Mouse (Mus musculus) G1E-ER4 (cell line): ENCODE measurements around the gene Shank2. TPM values are rescaled to one million over a fixed set of nuclear protein-coding genes. Genes with fewer than 3 reads are reported as not detected.

Source experiments
- GATA1 ChIP-seq: IDR thresholded peaks from one replicate; pipeline ENCODE4 v1.8.0; 2012; ENCODE audit warnings: low read length, inconsistent platforms
- polyA plus RNA-seq: library from polyadenylated mRNA; stranded (reverse); fragments of >175 nt; gene quantifications from 2 replicates; pipeline ENCODE4 v1.2.3, GENCODE M21; 2012

Shank2 gene
- polyA plus RNA-seq, 1 experiment, result not detected

DNA sequence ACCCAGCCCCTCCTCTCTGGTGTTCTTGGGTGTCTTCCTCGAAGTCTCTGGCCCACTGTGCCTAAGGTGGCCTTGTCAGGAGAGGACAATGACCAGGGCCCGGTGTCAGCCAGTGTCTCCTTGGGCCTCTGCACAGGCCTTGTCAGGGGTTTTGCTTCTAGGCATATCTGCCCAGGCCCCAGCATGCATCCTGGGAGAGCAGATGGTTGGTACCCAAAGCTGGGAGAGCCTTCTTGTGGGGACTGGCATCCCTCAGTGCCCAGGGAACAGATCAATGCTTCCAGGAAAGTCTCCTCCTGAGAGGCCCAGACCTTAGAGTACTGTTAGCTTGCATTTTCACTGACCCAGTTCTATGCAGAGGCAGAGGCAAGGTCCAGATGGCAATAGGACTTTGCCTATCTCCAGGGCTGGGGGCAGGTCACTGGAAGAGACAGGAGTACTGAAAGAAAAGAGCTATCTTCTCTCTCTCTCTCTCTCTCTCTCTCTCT is 327.7 kb downstream of the Shank2 start:
- no peak for TF ChIP-seq GATA1

DNA sequence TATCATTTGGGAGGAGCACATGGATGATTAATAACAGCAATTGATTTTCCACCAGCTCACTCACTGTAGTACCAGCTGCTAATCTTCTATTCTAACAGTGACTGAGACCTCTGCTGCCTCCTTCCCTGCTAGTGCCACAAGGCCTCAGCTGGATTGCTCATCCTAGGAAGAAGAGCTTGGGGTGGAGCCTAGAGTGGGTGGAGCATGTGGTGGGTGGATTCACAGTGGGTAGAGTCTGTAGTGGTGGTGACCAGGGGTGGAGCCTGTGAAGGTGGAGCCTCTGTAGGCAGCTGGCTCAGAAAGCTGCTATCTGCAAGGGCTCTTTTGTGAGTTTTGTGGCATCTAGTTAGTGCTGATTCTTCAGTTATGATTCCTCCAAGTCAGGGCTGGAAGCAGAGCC is 334.9 kb downstream of the Shank2 start:
- no peak for TF ChIP-seq GATA1

DNA sequence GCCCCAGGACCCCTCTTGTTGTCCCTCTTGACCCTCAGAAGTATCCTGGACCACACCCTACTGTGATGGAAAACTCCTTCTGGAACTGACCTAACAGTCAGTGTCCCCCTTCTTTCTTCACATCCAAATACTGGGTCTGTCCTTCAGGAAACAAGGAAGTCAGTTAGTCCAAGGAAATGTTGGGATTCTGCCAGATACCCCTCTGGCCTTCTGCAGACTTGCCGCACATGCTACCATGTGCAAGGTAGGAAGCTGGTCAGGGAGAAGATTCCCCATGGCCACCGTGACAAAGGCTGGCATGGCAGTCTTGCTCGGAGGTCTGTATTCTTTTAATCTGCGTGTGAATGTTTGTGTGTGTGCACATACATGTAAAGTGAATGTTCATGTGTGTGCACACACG is 337.0 kb downstream of the Shank2 start:
- TF ChIP-seq GATA1, result no peak

DNA sequence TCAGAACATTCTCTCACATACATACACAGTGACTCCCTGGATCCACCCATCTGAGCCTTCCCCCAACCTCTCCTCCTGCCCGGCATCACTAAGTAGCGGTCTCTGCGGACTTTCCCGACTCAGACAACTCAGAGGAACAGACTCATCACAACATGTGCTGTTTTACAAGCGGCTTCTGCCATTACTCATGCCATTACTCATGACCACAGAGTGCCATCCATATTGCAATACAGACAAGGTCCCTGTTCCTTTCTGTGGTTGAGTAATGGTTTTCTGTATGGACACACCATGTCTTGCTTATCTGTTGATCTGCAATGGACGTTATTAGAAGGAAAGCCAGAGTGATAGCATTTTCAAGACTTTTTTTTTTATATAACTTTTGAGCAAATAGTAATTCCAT is 338.6 kb downstream of the Shank2 start:
- TF ChIP-seq GATA1, result no peak

DNA sequence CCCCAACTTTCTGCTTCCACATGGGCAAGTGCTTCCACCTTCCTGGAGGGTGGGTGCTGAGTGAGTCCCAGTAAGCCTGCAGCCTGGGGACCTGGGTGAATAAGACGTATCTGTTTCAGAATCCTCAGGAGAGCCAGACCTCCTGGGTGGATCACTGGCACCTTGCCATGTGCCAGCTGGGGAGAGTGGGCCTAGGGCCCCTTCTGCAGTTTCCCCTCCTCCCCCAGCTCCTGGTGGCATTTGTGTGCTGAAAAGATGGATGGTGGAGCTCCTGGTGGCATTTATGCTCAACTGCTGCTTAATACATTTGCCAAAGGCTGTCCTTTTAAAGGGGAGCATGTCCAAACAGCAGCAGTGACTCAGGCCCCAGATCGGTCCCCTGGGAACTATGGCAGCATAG is 364.4 kb downstream of the Shank2 start:
- TF ChIP-seq GATA1, result no peak

DNA sequence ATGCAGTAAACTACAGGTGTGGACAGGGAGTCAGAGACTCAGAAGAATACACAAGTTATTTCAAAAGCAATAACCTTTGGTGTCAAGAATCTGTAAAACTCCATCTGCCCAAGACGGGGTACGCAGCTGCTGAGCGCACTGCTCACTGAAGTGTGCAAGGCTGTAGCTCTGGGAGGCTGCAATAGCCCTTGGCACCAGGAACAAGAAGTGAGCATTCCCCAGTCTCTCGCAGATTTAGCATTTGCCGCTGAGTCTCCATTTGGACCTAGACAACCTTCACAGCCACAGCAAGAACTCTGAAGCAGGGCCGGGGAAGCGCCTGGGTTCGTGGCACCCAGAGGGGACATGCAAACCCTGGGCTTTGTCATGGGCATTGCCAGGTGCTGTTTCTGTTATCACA is 371.3 kb downstream of the Shank2 start:
- TF ChIP-seq GATA1, result no peak

DNA sequence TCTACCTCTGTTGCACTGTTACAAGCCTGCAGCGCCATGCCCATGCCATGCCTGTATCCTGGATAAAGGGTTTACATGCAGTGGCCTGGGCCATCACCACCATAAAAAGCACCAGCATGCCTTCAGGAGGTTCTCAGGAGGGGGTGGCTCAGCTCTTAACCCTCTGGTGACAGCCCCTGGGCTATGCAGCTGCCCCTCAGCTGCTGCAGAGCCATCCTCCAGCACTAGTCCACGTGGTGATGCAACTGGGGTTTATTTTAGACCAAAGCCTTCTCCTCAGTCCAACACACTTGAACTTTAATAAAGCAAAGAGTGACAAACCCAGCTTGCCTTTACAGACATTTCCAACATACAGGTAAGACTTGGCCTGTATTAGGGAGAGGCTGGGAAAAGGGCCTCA is 373.8 kb downstream of the Shank2 start:
- no peak for TF ChIP-seq GATA1

DNA sequence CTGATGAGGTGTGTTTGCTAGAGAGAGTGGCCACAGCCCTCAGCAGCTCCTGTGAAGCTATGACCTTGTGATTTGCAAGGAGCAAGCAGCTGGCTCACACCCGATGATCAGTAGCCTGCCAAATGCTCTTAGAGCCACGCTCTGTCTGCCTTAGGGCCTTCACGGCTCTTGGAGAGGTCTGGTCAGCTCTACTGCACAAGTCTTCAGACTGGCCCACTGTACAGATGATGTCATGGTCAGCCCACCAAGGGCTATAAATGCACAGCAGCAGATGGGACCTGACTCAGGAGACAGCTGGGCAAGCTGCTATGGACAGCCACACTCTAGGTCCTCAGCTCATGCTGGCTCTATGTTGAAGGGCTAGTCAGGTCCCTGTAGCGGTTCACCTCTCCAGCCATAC is 376.5 kb downstream of the Shank2 start:
- TF ChIP-seq GATA1, result no peak

DNA sequence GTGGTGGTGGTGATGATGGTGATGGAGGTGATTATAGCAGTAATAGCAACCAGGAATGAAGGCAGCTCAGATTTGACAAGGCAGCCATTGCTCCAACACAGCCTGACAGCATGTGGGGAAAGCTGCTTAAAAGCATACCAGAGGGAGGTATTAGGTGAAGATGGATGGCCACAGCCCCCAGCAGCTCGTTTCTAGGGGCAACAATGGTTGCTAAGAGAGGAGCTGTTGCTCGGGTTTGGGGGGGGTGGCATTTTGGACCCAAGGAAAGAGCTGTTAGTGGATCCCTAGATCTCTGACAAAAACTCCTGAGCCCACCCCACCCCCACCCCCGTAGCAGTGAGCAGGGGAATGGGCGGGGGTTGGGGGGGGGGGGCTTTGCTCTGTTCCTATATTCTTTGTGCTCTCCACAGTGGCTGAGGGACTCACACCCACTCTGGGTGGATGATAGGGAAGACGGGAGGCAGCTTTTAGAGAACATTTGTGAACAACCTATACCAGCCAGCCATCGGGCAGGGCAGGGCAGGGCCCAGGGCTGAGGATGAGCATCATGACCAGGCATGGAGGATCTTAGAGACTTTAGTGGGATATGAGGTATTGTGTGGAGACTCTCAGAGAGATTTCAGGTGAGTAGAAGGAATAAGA is 377.6 kb downstream of the Shank2 start:
- no peak for TF ChIP-seq GATA1

DNA sequence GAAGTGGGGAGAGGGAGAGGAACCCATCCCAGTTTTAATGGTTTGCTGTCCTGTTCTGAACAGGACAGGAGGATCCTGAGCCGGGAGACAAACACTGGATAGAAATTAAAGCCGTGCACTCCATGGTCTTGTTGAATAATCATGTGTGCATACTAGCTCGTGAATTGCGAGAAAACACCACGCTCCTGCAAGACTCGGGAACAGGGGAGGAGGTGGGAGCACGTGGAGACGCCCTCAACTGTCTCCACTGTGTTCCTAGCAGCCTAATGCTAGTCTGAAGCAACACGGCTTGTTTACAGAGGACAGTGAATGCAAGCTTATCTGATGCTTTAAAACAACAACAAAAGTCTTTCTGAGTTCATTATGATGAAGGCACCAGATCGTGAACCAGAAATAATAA is 379.9 kb downstream of the Shank2 start:
- TF ChIP-seq GATA1, result no peak

DNA sequence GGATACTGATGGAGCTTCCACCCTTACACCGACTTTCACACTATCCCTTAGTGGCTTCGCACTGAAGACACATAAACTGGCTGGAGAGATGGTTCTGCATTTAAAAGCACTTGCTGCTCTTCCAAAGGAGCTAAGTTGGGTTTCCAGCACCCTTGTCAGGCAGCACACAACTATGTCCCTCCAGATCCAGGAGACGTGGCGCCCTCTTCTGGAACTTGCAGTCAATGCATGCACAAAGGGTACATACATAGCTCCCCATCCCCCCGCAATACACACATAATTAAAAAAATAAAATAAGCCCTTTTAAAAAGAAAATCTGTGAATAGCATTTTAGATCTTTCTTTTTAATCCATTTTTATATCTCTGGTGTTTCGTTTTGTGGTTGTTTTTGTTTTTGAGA is 385.8 kb downstream of the Shank2 start:
- no peak for TF ChIP-seq GATA1

DNA sequence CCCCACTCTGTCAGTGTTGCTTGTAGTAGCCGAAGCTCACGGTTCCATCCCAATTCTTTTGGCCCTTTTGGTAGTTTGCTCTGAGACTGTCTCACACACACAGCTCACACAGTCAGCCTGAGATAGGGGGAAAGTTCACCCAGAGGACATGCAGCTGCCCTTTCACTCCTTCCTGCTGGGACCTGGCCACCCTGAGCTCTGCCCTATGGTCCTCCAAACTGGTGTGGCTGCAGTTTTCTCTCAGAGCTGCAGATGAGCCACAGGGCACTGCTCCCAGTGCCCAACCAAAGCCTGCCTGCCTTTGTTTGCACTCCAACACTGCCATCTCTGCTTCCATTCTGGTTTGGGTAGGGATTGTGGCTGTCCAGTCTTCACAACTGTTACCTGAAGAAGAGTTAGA is 388.0 kb downstream of the Shank2 start:
- TF ChIP-seq GATA1, result no peak

DNA sequence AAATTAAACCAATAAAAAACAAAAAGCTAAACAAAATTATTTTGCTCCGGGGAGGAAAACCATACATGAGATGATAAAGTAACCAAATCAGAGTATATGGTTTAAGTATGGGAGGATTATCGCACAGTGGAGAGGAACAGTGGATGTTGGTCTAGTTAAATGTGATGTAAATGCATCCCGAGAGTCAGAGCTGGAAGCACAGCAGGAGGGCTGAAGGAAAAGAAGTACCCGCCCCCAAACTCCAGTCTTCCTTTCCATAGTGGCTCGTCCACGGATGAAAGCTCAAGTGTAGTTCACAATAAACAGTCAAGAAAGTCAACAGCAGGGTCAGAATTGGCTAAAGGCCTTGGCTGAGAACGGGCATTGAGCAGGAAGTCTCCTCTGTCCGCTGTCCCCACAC is 388.9 kb downstream of the Shank2 start:
- TF ChIP-seq GATA1, result no peak

DNA sequence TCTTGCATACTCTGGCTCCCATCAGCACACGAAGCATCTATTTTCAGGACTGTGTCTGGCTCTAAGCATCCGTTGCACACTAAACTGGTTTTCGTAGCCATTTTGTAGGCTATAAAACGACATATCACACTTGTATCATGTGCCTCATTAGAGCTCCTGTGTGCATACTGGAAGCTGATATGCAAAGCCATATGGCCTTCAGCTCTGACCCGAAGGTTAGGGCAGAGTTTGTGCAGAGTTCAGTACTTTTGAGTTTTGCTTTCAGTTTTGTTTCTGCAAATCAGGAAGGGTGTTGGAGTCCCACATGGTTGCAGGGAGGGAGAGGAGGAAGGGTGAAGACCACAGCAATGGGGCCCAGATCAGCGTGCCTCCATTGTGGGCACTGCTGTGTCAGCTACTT is 390.0 kb downstream of the Shank2 start:
- no peak for TF ChIP-seq GATA1

DNA sequence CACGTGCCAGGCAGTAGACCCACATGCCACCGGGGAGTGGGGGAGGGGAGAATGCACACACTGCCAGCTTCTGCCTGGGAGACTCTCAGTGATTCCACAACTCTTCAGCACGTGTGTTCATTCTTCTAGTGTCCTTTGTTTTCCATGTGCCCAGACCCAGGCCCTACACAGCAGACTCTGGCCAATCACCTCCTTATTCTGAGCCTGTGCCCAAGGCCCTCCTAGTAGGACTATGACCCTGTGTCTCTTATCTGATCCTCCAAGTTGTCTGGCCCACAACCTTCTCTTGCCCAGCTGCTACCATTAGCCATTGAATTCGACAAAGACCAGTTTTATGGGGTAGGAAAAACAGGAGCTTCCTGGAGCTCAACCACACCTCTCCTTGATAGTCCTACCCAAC is 400.8 kb downstream of the Shank2 start:
- TF ChIP-seq GATA1, result no peak

DNA sequence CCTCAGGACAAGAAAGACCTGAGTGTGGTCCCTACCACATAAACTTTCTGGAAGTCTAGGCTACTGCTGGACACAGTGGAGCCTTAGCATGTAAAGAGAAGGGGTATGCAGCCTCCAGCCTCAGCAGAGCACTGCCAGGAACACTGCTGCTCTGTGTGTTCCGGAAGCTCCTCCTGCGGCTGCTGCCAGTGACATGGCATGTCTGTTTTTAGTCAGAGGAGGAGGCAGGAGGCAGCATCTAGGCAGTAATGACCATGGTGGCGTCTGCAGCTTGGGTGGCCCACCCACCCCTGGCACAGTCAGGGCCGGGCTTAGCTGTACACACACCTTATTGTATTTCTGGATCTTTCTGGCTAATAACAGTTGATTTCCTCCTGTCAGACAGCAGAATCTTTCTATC is 405.9 kb downstream of the Shank2 start:
- no peak for TF ChIP-seq GATA1

DNA sequence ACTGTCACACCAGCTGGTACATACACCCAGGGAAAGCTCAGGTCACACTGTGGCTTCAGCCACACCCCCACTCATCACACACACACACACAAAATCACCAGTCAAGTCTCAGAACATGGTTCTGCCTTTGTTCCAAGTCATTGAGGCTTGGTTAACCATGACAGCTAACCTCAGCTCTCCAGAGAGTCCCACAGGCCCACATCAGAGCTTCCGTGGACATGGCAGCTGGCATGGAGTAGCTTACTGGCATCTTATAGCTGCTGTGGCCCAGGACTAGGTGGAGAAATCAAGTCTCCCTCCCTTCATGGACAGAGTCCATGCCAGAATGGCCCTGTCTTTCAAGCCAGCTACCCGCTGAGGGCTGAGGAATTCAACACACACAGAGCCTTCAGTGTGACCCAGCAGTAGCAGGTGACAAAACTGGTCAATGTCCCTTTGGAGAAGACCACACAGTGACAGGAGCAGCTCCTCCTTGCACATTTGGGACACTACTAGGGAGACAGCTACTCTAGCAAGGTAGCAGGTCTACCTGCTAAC is 406.8 kb downstream of the Shank2 start:
- TF ChIP-seq GATA1, result no peak

DNA sequence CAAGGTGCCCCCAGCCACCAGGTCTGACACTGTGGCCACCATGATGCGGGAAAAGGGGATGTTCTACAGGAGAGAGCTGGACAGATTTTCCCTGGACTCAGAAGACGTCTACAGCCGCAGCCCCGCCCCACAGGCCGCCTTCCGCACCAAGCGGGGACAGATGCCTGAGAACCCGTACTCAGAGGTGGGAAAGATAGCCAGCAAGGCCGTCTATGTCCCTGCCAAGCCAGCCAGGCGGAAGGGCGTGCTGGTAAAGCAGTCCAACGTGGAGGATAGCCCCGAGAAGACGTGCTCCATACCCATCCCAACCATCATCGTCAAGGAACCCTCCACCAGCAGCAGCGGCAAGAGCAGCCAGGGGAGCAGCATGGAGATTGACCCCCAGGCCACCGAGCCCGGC is 408.0 kb downstream of the Shank2 start:
- TF ChIP-seq GATA1, result no peak
